Mouse (Mus musculus) layer of hippocampus, adult 9-11 months (tissue): ENCODE data around the gene Acrbp.

Source experiments
- DNase-seq: peaks from one replicate; pipeline ENCODE4 v3.0.0; 2022

The Acrbp gene

DNA sequence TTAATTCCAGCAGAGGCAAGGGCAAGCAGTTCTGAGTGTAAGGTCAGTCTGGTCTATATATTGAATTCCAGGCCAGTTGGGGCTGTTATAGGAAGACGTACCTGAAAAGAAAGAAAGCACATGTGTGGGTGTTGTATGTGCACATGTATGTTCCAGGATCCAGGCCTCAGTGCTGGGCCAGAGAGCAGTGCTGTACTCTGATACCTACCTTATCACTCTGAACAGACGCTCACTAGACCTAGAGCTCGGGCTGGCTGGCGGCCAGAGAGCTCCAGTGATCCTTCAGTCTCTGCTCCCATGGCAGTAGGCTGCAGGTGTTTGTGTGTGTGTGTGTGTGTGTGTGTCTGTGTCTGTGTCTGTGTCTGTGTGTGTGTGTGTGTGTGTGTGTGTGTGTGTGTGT lies 54.7 kb downstream of the Acrbp start:
- no peak for DNase-seq

DNA sequence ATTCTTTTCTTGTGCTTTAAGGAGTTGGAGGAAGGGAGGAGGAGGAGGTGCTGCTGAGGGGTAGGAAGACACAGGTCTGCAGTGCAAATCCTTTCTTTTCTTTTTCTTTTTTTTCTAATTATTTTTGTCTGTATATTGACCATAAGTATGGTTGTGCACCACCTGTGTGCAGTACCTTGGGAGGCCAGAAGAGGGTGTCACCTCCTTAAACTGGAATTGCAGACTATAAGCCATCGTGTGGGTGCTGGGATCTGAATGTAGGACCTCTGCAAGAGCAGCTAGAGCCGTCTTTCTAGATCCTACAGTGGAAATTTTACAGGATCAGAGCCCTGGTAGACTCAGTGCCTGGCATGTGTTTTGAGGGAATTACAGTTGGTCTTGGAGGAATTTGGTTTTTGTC lies 58.2 kb downstream of the Acrbp start:
- no peak for DNase-seq

DNA sequence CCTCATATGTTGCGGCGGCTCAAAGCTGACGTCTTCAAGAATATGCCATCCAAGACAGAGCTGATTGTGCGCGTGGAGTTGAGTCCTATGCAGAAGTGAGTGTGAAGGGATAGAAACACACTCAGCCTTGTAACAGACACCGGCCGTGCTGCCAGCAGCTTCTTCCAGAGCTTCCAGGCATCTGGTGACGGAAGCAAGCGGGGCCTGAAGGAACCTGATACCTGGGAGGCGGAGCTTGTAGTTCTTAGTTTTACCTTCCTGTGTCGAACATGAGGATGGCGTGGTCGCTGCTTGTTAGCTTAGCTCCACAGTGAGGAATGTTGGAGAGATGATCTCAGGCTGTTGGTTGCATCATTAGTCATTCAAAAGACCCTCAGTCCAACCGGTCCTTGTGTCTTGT lies 59.9 kb downstream of the Acrbp start:
- DNase-seq, result no peak

DNA sequence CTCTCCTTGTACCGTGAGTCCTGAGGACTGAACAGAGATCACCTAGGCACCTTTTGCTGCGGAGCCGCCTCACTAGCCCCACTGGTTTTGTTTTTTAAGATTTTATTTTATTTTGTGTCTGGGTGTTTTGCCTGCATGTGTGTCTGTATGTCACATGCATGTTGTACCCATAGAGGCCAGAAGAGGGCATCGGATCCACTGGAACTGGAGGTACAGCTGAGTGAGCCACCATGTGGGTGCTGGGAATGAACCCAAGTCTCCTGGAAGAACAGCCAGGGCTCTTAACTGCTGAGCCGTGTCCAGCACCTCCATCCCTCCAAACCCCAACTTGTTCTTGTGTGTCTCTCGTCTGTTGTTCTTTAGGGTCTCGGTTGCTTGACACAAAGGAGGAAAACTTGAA lies 61.4 kb downstream of the Acrbp start:
- DNase-seq, result no peak

DNA sequence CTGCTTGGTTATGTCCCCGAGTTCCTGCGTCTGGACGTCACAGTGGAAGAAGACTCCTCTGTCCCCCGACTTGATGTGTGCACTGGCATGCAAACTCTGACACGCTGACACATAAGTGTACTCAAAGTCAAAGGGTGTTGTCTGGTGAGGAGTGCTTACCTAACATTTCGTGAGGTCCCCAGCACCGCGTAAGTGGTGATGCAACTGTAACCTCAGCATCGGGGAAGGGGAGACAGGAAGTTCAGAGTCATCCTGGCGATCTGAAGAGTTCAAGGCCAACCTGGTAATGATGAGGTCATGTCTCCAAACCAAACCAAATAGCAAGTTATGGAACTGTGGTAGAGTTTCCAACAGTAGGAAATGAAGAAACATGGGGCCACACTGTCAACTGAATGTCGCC lies 63.1 kb downstream of the Acrbp start:
- no peak for DNase-seq
